Mouse (Mus musculus): ENCODE measurements at regions not wholly inside any gene's neighbourhood (a gene's known extent, or its start where the extent isn't known, plus 50 kb on each side); places are given as distances from the start of the nearest gene placed in this dataset.

DNA sequence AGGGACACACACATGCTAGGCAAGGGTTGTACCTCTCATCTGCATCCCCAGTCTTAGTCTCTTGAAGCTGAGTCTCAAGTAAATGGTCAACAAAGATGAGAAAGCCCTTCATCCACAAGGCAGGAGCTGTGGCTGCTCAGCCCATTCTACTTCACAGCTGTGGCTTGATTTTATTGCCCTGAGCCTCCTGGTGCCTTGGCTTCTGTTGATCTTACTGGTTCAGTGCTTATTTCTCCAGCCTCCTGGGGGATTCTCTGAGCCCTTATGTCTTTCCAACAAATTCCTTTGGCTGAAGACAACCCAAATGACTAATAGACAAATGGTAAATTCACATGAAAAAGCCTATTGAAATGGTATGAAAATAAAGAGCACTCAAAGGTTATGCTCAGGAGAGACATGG lies 167.3 kb upstream of the Fndc3a start:
- no peak overlapping the region for H3K4me3 ChIP-seq
- peak; percentile 25 for DNase-seq
- TF ChIP-seq CTCF (IDR thresholded peaks at IDR 0.05), result no peak
- H3K27ac ChIP-seq, result no peak overlapping the region
- intact Hi-C loops (cut with DNase I), result no loop called here

- H3K4me3 ChIP-seq, result no peak overlapping the region
- H3K27ac ChIP-seq, result no peak overlapping the region
- TF ChIP-seq CTCF (IDR thresholded peaks at IDR 0.05), result no peak
- no peak for DNase-seq
- intact Hi-C loops (cut with DNase I), result no loop called here
Observed at GRCm38 (mm10) chr14:72873494-72873893, 163.7 kb upstream of the Fndc3a start.

- Histone ChIP-seq H3K27ac (no peak overlapping the region), H3K4me3 (no peak overlapping the region)
- TF ChIP-seq CTCF (IDR thresholded peaks at IDR 0.05), result no peak
- intact Hi-C loops (cut with DNase I), result no loop called here
- DNase-seq, result no peak
Observed at GRCm38 (mm10) chr14:72869188-72869749, 159.5 kb upstream of the Fndc3a start.

GRCm38 (mm10) chr14:72866896-72867295 lies 157.1 kb upstream of the Fndc3a start:
- intact Hi-C loops (cut with DNase I), result no loop called here
- no peak for TF ChIP-seq CTCF (IDR thresholded peaks at IDR 0.05)

DNA sequence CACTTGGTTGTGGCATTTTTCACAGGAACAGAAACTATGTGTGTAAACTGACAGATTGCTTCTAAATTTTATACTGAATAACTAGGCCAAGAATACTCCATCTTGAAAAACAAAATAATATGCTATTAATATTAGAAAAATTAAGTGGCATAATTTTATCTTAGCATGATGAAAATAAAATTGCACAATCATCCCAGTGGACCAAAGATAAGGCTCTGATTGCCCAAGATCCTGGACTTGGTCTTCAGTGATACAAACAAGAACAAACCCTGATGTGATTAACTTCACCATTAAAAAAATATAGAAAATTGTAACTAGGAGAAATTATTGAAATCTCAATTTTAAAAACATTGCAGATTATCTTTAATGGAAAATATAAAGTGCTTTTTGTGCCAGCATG lies 155.7 kb upstream of the Fndc3a start:
- no peak overlapping the region for H3K4me3 ChIP-seq
- intact Hi-C loops (cut with DNase I), result no loop called here
- no peak overlapping the region for H3K27ac ChIP-seq
- no peak for TF ChIP-seq CTCF (IDR thresholded peaks at IDR 0.05)
- no peak for DNase-seq

More at GRCm38 (mm10) chr14:72866896-72867295, 157.1 kb upstream of the Fndc3a start:
- Histone ChIP-seq H3K4me3 (no peak overlapping the region), H3K27ac (no peak overlapping the region)
- DNase-seq, result no peak

DNA sequence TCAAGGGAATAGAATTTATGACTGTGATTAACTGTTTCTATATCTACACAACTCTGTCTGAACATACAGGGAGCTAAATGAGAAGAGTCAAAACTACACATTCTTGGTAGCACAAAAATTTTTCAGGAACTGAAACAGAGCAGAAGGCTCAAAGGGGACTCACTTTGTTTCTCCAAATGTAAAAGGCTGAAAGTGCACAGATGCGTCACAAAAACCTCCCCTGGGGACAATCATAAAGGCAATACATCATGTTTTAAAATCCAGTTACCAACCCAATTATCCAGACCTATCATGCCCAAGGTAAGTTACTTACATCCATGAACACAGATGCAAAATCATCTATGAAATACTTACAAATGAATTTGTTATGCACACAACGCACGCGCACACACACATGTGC lies 155.0 kb upstream of the Fndc3a start:
- TF ChIP-seq CTCF (IDR thresholded peaks at IDR 0.05), result no peak
- H3K4me3 ChIP-seq, result no peak overlapping the region
- no peak for DNase-seq
- H3K27ac ChIP-seq, result no peak overlapping the region
- intact Hi-C loops (cut with DNase I), result no loop called here

GRCm38 (mm10) chr14:72864130-72864529 lies 154.3 kb upstream of the Fndc3a start:
- TF ChIP-seq CTCF (IDR thresholded peaks at IDR 0.05), result no peak
- no peak overlapping the region for H3K27ac ChIP-seq
- no peak for DNase-seq
- H3K4me3 ChIP-seq, result no peak overlapping the region
- intact Hi-C loops (cut with DNase I), result no loop called here

GRCm38 (mm10) chr14:72862806-72863526 lies 153.2 kb upstream of the Fndc3a start:
- intact Hi-C loops (cut with DNase I), result no loop called here
- Histone ChIP-seq H3K4me3 (no peak overlapping the region), H3K27ac (no peak overlapping the region)
- TF ChIP-seq CTCF (IDR thresholded peaks at IDR 0.05), result no peak
- no peak for DNase-seq

DNA sequence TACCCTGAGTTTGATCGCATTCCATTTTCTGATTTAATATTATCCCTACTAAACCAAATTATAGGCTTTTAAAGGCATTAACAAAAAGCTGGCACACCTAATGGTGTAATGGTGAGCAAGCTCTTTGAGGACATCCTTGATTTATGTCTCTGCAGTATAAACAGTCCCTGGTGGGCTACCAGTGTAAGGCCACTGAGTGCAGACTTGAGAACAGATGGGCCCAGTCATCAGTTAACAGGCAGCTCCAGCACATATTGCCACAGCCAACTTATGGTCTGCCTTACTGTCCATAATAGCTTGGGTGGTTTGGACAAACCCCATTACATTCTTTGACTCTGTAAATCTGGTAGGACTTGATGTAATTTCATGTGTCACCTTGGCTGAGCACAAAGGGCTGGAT lies 144.4 kb upstream of the Fndc3a start:
- H3K4me3 ChIP-seq, result no peak overlapping the region
- no peak for TF ChIP-seq CTCF (IDR thresholded peaks at IDR 0.05)
- intact Hi-C loops (cut with DNase I), result no loop called here
- no peak overlapping the region for H3K27ac ChIP-seq
- no peak for DNase-seq

GRCm38 (mm10) chr14:72853104-72853503 lies 143.3 kb upstream of the Fndc3a start:
- DNase-seq, result no peak
- intact Hi-C loops (cut with DNase I), result no loop called here
- no peak for TF ChIP-seq CTCF (IDR thresholded peaks at IDR 0.05)
- Histone ChIP-seq H3K27ac (no peak overlapping the region), H3K4me3 (no peak overlapping the region)

GRCm38 (mm10) chr14:72850884-72851283 lies 141.1 kb upstream of the Fndc3a start:
- Histone ChIP-seq H3K4me3 (no peak overlapping the region), H3K27ac (no peak overlapping the region)
- intact Hi-C loops (cut with DNase I), result no loop called here
- no peak for TF ChIP-seq CTCF (IDR thresholded peaks at IDR 0.05)
- no peak for DNase-seq

DNA sequence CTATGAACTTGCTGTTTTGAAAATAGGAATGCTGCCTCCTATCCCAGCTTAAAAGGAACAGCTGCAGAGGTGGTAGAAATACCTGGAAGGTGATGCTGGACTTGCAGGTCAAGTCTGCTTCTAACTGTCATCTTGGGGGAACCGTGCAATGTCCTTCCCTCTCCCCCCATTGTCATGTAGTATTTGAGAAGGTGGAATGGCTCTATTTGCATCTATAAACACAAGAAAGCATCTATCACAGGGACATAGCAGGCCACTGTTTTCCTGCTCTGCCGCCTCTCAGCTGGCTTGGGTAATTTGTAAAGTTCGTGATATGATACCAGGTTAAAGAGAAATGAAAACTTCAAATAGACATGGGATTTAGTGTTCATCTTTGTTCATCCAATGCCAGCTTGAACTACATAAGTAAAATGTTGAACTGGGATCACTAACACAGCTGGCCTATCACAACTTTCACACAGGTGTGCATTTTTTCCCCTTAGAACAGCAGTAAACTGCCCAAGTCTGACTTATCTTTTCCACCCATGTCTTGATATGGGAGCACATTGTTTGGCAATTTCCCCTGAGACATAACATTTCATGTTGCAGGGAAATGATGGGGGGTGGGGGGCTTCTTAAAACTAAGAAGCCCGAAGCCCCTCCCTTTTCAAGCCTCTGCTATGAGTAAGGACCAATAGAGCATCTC lies 138.6 kb upstream of the Fndc3a start:
- Histone ChIP-seq H3K4me3 (no peak overlapping the region), H3K27ac (no peak overlapping the region)
- intact Hi-C loops (cut with DNase I), result no loop called here
- no peak for DNase-seq
- TF ChIP-seq CTCF (IDR thresholded peaks at IDR 0.05), result no peak

DNA sequence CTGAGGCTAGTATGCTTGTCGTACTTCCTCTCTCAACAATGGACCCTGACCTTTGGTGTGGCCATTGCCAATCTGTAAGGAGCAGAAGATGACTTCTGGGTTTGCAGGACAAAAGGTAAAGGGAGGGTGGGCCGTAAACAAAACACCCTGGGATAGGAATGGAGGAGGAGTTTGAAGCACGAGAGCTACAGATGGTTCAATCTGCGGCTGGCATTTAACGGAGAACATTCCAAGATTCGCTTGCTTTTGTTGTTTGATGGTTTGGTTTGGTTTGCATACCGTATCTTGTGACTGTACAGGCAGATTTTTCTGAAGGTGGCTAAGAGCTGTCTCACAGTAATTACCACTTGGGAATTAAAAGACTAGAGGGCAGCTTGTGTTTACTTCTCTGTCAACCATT lies 137.7 kb upstream of the Fndc3a start:
- Histone ChIP-seq H3K27ac (no peak overlapping the region), H3K4me3 (no peak overlapping the region)
- no peak for DNase-seq
- TF ChIP-seq CTCF (IDR thresholded peaks at IDR 0.05), result no peak
- intact Hi-C loops (cut with DNase I), result no loop called here
